Mouse (Mus musculus) heart, embryonic 13.5 days (tissue): ENCODE results near the gene Bak1. TPM values are rescaled to one million over a fixed set of nuclear protein-coding genes. Genes with fewer than 3 reads are reported as not detected.

Experiments used
- ATAC-seq: fragments of 200-750 bp; cut with Nextera tagmentation; 2 replicates; pipeline ENCODE4 v1.8.0; 2017; ENCODE audit warnings: moderate TSS enrichment; ENCODE audit not compliant: insufficient number of reproducible peaks, low FRiP score, low TSS enrichment; ENCODE audit errors: extremely low read depth
- H3K27ac ChIP-seq: fragments of 300-500 bp; sonication (generic); replicated peaks from 2 replicates; pipeline ENCODE4 v1.5.1; 2015; ENCODE audit warnings: moderate library complexity, mild to moderate bottlenecking, inconsistent platforms
- H3K27me3 ChIP-seq: fragments of 300-500 bp; sonication (generic); replicated peaks from 2 replicates; pipeline ENCODE4 v1.6.1; 2015; ENCODE audit warnings: mild to moderate bottlenecking, inconsistent platforms
- H3K36me3 ChIP-seq: fragments of 300-500 bp; sonication (generic); 2 replicates; pipeline ENCODE4 v1.6.1; 2015; ENCODE audit warnings: mild to moderate bottlenecking, inconsistent platforms
- H3K4me1 ChIP-seq: fragments of 300-500 bp; sonication (generic); 2 replicates; pipeline ENCODE4 v1.6.1; 2015; ENCODE audit warnings: inconsistent platforms
- H3K4me2 ChIP-seq: fragments of 300-500 bp; sonication (generic); 2 replicates; pipeline ENCODE4 v1.6.1; 2015; ENCODE audit warnings: inconsistent platforms, mild to moderate bottlenecking, moderate library complexity
- H3K4me3 ChIP-seq: fragments of 300-500 bp; sonication (generic); 2 replicates; pipeline ENCODE4 v1.5.1; 2015; ENCODE audit warnings: moderate library complexity, mild to moderate bottlenecking, inconsistent platforms
- H3K9ac ChIP-seq: fragments of 300-500 bp; sonication (generic); 2 replicates; pipeline ENCODE4 v1.6.1; 2015; ENCODE audit warnings: inconsistent platforms, mild to moderate bottlenecking, moderate library complexity
- H3K9me3 ChIP-seq: fragments of 300-500 bp; sonication (generic); 2 replicates; pipeline ENCODE4 v1.6.1; 2016; ENCODE audit warnings: inconsistent platforms
- WGBS: fragments of 180-500 bp; shearing (Covaris S2); methylation state at CpG from one replicate; pipeline ENCODE4 v1.1.7; 2015; ENCODE audit warnings: mixed read lengths; 5-methylcytosine and 5-hydroxymethylcytosine counted together
- polyA plus RNA-seq: library from polyadenylated mRNA; unstranded; fragments of >200 nt; fragmentation: Nextera tagmentation; extraction: Ambion mirVana; gene quantifications from 2 replicates; pipeline ENCODE4 v1.2.1, GENCODE M21; 2015

Gene Bak1
- polyA plus RNA-seq, 1 experiment from 2014 or later = 5.3 TPM

DNA sequence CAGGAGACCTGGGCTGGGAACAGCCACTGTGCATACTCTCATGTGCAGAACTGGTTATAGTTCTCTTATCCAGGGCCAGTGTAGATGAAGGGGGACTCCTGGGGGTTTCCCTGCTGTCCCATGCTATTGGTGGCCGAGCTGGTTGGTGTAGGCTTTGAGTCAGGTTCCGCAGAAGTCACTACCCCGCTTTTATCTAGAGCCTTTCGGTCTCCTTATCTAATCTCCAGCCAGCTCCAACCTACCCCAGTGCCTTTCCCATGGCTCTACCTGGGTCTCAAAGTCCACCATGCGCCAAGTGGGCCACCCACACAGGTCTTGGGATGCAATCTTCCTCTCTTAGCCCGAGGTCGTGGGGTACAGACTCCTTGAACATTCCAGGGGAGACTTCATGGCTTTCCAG, 37.3 kb upstream of the Bak1 start:
- WGBS = 29% methylated on average over 7 of the region's 7 CpGs
- Histone ChIP-seq H3K9ac (no peak overlapping the region), H3K9me3 (no peaks in the 10 kb centered on the region), H3K27me3 (no peaks in the 10 kb centered on the region), H3K4me1 (peaks cover 29% of the 10 kb centered on the region), H3K4me3 (no peak overlapping the region), H3K4me2 (no peak overlapping the region), H3K27ac (no peak overlapping the region), H3K36me3 (no peaks in the 10 kb centered on the region)
- no peak for ATAC-seq

DNA sequence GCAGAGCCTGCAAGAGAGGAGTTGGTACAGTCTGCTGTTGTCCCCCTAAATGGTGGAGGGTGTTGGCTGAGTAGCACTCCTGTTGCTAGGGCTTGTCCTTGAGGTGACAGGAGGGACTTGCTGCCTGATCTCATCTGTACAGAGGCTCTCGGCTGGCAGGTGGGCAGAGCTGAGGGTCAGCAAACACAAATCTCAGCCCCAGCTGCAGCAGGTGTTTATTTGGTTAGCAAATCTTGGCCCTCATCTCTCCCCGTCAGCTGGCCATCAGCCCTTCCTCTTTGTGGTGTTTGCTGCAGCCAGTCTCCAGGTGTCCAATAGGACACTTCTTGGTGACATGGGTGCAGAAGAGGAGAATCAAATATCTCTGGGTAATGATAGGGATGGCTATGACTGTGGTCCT, 35.4 kb upstream of the Bak1 start:
- Histone ChIP-seq H3K4me2 (no peak overlapping the region), H3K4me3 (no peak overlapping the region), H3K9me3 (no peaks in the 10 kb centered on the region), H3K27ac (no peak overlapping the region), H3K27me3 (peaks cover 9% of the 10 kb centered on the region), H3K4me1 (peaks cover 28% of the 10 kb centered on the region), H3K9ac (0 out of 2 replicates have a peak overlapping the region, but pooled peaks have one; percentile 47), H3K36me3 (no peaks in the 10 kb centered on the region)
- 67% methylated on average over 2 of the region's 2 CpGs for WGBS
- ATAC-seq = no peak

DNA sequence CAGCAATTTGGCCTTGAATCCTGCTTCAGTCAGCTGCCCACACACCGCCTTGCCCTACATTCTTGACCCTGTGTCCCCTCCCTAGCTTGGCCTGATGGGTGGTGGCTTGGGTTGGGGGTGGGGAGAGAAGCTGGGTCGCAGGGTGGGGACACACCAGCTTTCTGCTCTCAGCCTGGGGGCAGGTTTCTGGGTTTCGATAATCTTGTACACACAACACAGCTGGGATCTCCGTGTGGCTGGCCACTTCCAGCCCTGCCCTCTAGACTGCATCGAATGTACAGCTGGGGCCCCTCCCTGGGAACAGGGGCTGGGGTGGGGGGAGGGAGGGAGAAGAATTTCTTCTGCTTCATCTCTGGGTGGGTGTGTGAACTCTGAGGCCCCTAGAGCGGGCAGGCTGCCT, 34.9 kb upstream of the Bak1 start:
- Histone ChIP-seq H3K9me3 (no peaks in the 10 kb centered on the region), H3K4me1 (peaks cover 32% of the 10 kb centered on the region), H3K4me3 (no peak overlapping the region), H3K4me2 (no peak overlapping the region), H3K36me3 (no peaks in the 10 kb centered on the region), H3K27me3 (peaks cover 14% of the 10 kb centered on the region), H3K27ac (no peak overlapping the region), H3K9ac (peak overlapping the region; percentile 47)
- no peak for ATAC-seq
- WGBS = 20% methylated on average over 6 of the region's 6 CpGs

DNA sequence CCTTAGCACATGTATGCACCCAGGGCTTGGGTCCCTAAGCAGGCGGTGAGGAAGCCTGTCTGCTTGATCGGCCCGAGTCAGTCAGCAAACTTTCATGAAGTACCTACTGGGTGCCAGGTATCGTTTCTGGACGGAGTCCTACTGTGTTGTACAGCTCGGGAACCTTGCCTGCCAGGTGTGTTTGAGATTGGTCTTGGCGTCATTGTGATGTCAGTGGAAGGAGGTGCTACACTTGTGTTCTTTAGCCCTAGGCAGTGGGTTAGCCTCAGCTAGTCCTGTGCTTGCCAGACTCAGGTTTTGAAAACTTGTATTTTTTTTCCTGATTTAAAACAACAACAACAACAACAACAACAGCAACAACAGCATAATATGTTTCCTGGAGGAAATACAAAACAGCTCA, 33.9 kb upstream of the Bak1 start:
- H3K4me1 ChIP-seq = peaks cover 42% of the 10 kb centered on the region
- 85% methylated on average over 7 of the region's 7 CpGs for WGBS
- ATAC-seq = no peak
- H3K27ac ChIP-seq = no peak overlapping the region
- no peaks in the 10 kb centered on the region for H3K9me3 ChIP-seq
- H3K27me3 ChIP-seq = peaks cover 24% of the 10 kb centered on the region
- H3K9ac ChIP-seq = no peak overlapping the region
- H3K4me3 ChIP-seq = no peak overlapping the region
- no peak overlapping the region for H3K4me2 ChIP-seq
- H3K36me3 ChIP-seq = no peaks in the 10 kb centered on the region

DNA sequence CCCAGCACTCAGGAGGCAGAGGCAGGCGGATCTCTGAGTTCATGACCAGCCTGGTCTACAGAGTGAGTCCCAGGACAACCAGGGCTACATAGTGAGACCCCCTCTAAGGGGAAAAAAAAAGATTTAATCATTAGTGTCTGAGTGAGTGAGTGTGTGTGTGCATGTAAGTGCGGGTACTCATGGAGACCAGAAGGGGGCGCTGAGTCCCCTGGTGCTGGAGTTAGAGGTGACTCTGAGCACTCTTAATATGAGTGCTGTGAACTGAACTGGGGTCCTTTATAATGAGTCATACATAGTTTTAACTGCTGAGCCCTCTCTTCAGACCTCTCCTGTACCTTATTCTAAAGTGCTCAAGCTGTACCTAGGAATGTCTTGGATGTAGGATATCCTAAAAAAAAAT, 32.9 kb upstream of the Bak1 start:
- H3K4me1 ChIP-seq = peaks cover 46% of the 10 kb centered on the region
- no peak overlapping the region for H3K4me3 ChIP-seq
- H3K36me3 ChIP-seq = no peaks in the 10 kb centered on the region
- ATAC-seq = no peak
- H3K27me3 ChIP-seq = peaks cover 28% of the 10 kb centered on the region
- no peaks in the 10 kb centered on the region for H3K9me3 ChIP-seq
- H3K27ac ChIP-seq = no peak overlapping the region
- H3K4me2 ChIP-seq = no peak overlapping the region
- H3K9ac ChIP-seq = no peak overlapping the region
- 82% methylated on average over 3 of the region's 3 CpGs for WGBS

DNA sequence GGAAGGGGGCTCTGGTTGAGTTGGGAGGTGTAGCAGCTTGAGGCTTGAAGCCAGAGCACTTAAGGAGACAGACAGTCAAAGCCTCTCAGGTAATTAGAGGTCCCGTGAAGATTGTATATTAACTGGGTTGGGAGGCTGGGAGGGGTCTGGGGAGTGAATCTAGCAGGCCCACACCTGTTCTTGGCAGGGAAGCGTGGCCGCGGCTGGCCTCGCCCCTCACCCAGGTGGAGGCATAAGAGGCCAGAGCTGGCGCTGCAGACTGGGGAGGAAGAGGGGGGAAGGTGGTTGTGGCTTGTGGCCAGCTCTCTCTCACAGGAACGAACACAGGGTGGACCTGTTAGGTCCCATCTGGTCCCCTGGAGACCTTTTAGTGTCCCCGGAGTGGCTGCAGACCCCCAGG, 31.9 kb upstream of the Bak1 start:
- 75% methylated on average over 8 of the region's 8 CpGs for WGBS
- Histone ChIP-seq H3K4me3 (no peak overlapping the region), H3K9ac (no peak overlapping the region), H3K36me3 (no peaks in the 10 kb centered on the region), H3K27ac (no peak overlapping the region), H3K4me1 (peaks cover 44% of the 10 kb centered on the region), H3K9me3 (no peaks in the 10 kb centered on the region), H3K27me3 (peaks cover 28% of the 10 kb centered on the region), H3K4me2 (no peak overlapping the region)
- no peak for ATAC-seq

DNA sequence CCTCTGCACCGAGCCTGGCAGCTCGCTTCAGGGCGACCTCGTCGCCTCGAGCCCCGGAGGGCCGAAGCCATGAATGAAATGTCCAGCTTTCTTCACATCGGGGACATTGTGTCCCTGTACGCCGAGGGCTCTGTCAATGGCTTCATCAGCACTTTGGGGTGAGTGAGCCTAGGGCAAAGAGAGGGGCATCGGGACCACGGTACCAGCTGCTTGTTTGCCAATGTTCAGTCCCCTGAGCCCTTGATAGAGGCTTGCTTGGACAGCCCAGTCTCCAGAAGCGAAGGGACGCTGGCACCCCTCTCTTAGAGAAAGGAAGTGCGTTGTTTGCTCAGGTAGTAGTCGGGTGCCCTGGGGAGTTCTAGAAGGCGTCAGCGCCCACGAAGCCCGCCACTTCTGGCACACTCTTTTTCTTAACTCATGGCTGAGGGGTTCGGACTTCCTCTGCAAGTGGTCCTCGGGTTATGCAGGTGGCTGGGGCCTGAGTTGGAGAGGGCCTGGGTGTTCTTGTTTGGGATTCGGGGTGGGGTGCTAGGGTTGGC, 28.8 kb upstream of the Bak1 start:
- peaks cover 27% of the 10 kb centered on the region for H3K4me1 ChIP-seq
- H3K27ac ChIP-seq = peak overlapping the region; percentile 88
- peak overlapping the region; percentile 91 for H3K4me2 ChIP-seq
- peak overlapping the region; percentile 76 for H3K9ac ChIP-seq
- WGBS = 3% methylated on average over 24 of the region's 24 CpGs
- peak overlapping the region; percentile 67 for H3K4me3 ChIP-seq
- no peaks in the 10 kb centered on the region for H3K9me3 ChIP-seq
- no peaks in the 10 kb centered on the region for H3K36me3 ChIP-seq
- ATAC-seq = no peak
- H3K27me3 ChIP-seq = peaks cover 28% of the 10 kb centered on the region

DNA sequence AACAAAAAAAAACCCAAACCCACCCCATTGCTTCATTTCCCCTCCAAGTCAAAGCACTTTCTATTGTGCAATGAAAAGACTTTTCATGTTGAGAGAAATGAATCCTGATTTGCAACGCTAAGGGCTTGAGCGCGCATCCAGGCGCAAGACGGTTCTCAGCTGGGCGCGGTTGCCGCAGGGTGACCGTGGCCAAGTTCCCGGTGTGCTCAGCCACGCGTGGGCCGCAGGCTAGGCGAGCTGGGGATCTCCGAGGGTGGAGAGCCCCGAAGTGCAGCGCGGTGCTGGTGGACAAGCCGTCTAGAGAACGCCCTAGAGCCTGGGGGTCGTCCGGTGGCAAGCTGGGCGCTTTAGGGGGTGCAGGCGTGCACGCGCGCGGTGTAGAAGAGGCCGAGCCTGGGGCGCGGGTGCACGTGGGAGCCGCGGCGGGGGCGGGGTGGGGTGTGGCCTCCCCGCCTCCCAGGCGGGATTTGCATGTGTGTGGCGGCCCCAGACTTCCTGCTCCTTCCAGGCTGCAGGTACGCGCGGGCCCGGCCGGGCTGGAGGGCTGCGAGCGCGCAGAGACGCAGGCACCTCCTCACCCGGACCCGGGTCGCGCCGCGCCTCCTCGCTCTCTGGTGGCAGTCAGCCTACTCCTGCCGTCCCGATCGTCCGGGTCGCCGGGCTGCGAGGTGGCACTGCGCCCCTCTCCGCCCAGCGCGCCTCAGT, 28.2 kb upstream of the Bak1 start, which contains the start of gene Itpr3:
Itpr3 (plus strand) TSS at position 493 of the 705 bp plus-strand sequence.
- H3K4me1 ChIP-seq = peaks cover 29% of the 10 kb centered on the region
- under 1% methylated on average over 64 of the region's 66 CpGs for WGBS
- peak; percentile 70 for ATAC-seq
- peak within 1 kb of the TSS; percentile 67 for H3K4me3 ChIP-seq
- no peaks in the 10 kb centered on the region for H3K36me3 ChIP-seq
- no peaks in the 10 kb centered on the region for H3K9me3 ChIP-seq
- peak within 1 kb of the TSS; percentile 88 for H3K27ac ChIP-seq
- peaks cover 28% of the 10 kb centered on the region for H3K27me3 ChIP-seq
- H3K4me2 ChIP-seq = peak within 1 kb of the TSS; percentile 91
- peak within 1 kb of the TSS; percentile 76 for H3K9ac ChIP-seq

DNA sequence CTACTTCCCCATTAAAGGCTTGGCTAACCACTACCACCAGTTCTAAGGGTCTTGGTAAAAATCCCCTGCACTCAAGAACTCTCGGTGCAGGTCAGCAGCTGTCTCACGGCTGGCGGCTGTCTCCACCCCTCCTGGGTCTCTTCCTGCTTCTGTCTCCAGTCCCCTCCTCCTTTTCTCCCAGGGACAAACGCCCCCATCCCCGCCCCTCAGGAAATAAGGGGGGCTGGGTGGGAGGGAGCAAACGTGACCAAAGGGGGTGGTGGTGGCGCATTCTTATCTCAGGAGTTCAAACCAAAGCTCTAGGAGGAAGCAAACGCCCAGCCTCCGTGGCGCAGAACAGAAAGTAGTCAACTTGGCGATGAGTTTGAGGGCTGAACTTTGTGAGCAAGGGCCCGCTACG, 27.4 kb upstream of the Bak1 start:
- H3K4me3 ChIP-seq = peak overlapping the region; percentile 67
- peaks cover 37% of the 10 kb centered on the region for H3K4me1 ChIP-seq
- peak overlapping the region; percentile 88 for H3K27ac ChIP-seq
- H3K9me3 ChIP-seq = no peaks in the 10 kb centered on the region
- ATAC-seq = no peak; the same call in 1 of the 2 replicates
- no peaks in the 10 kb centered on the region for H3K36me3 ChIP-seq
- peak overlapping the region; percentile 91 for H3K4me2 ChIP-seq
- H3K27me3 ChIP-seq = peaks cover 28% of the 10 kb centered on the region
- WGBS = under 1% methylated on average over 13 of the region's 13 CpGs
- H3K9ac ChIP-seq = peak overlapping the region; percentile 76

DNA sequence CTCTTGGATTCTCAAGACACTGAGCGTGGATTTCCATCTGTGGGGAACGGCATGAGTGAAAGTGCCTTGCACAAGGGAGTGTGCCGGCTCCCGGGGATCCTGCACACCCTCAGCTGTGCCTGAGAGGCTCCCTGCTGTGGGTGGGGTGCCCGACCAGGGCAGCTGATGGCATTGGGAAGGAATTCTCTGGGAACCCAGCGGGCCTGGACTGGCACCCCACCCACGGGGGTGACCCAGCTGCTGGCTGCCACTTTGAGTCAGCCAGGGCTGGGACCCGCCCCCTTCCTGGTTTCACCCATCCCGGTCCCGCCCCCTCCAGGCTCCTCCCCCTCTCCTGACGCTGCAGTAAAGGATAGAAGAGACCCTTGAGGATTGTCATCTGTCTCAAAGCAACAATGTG, 22.7 kb upstream of the Bak1 start:
- 30% methylated on average over 11 of the region's 11 CpGs for WGBS
- Histone ChIP-seq H3K27ac (no peak overlapping the region), H3K4me1 (peaks cover 27% of the 10 kb centered on the region), H3K4me2 (peak overlapping the region; percentile 46), H3K36me3 (no peaks in the 10 kb centered on the region), H3K27me3 (no peaks in the 10 kb centered on the region), H3K4me3 (no peak overlapping the region), H3K9ac (peak overlapping the region; percentile 41), H3K9me3 (no peaks in the 10 kb centered on the region; the same call in 1 of the 2 replicates)
- ATAC-seq = peak; percentile 48; the same call in 1 of the 2 replicates

DNA sequence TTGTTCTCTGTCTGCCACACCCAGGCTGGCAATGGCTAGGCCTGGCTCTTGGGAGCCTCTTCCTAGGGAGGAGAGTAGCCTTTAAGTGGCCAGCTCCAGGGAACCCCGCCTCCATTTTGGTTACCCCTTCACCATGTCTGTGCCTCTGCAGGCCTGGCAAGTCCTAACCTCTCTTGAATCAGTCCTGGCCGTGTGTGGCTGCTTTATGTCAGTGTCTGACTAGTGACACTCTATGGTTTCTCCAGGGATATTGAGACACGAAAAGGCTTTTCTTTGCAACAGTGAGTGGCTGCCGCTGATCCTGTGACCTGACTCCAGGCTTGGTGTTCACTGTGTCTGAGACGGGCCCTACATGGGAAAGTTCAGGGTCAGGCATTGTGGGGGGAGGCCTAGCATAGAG, 22.0 kb upstream of the Bak1 start:
- ATAC-seq = no peak
- Histone ChIP-seq H3K9me3 (no peaks in the 10 kb centered on the region; the same call in 1 of the 2 replicates), H3K36me3 (no peaks in the 10 kb centered on the region), H3K4me1 (peaks cover 24% of the 10 kb centered on the region), H3K9ac (peak overlapping the region; percentile 19; the same call in 1 of the 2 replicates), H3K27me3 (no peaks in the 10 kb centered on the region), H3K4me3 (no peak overlapping the region), H3K4me2 (no peak overlapping the region), H3K27ac (0 out of 2 replicates have a peak overlapping the region, but pooled peaks have one; percentile 8)
- WGBS = 47% methylated on average over 5 of the region's 5 CpGs
